Mouse (Mus musculus): ENCODE results near the gene Gm42957.
"Not testable (repeated sequence)": the region's sequence is repeated elsewhere in the genome, so short reads cannot be mapped to it uniquely, and the experiment has no call there.

Gene Gm42957

DNA sequence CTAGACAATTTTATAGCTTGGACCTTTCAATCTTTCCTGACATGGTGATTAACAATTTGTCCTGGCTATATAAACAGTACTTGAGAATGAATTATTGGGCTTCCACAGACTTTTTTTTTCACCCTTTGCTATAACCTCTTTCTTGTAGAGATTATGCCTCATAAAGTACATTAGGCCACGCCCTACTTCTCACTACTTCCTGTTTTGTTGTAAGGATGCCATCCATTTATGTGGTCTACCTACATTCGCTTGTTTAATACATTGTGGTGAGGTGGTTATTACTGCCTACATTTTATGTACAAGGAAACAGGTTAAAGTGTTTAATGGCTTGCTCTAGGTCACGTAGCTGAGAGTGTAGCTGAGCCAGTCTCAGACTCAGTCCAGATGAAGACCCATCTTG lies 39.9 kb downstream of the Gm42957 start:
- DNase-seq (ENCODE audit: low spot score in 2 of 2) = no peak

GRCm38 (mm10) chr3:96675690-96676089 lies 40.4 kb downstream of the Gm42957 start:
- no peak for DNase-seq (ENCODE audit: low spot score in 2 of 2)

GRCm38 (mm10) chr3:96678456-96678855 lies 43.2 kb downstream of the Gm42957 start:
- no peak for DNase-seq (ENCODE audit: low spot score in 2 of 2)

- DNase-seq (ENCODE audit: low spot score in 2 of 2) = no peak
Observed at GRCm38 (mm10) chr3:96679159-96679674, 43.9 kb downstream of the Gm42957 start.

DNA sequence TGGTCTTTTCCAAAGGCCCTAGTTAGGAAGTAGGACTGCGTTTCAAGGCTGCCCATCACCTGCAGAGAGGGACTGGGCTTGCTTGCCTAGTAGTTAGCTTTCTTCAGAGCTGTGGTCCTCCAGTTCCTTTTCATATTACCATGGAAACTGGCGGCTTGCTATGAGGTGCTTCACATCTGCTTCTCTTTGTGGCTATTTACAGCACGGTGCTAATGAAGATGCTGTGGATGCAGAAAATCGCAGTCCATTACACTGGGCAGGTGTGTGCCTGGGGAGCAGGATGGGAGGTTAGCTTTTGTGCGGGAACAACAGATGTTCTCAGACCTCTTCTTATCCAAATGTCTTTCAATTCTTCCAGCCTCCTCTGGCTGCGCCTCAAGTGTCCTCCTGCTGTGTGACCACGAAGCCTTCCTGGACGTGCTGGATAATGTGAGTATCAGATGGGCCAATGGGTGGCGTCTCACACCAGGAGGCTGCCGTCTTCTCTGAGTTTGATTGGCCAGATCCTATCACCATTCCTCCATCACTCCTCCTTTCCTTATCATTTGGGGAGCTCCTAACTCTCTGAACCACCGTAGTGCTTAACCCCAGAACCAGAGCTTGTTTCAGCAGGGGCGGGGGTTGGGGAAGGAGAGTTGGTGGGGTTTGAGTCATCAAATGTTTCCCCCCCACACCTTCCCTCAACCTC lies 45.1 kb downstream of the Gm42957 start:
- no peak for DNase-seq (ENCODE audit: low spot score in 2 of 2)

GRCm38 (mm10) chr3:96683496-96683895 lies 48.2 kb downstream of the Gm42957 start:
- no peak for DNase-seq (ENCODE audit: low spot score in 2 of 2)

DNA sequence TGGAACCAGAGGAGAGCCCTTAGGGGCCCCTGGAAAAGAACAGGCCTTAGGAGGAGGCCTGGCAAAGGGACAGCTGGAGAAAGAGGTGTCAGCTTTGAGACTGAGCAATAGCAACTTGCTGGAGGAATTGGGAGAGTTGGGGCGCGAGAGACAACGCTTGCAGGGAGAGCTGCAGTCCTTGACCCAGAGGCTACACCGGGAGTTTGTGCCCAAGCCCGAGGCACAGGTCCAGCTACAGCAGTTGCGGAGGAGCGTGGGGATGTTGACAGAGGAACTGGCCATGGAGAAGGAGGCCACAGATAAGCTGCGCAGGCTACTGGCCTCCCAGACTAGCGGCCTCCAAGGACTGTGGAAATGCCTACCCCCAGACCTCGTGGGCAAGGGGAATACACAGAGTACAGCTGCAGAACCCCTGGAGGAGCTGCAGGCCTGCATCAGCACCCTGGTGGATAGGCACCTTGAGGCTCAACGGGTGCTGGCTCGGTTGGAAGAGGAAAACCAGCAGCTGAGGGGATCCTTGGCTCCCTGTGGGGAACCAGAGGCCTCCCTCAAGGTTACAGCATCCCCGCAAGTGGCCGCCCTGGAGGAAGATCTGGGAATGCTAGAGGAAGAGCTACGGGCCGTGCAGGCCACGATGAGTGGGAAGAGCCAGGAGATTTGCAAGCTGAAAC lies 49.0 kb downstream of the Gm42957 start:
- no peak for DNase-seq (ENCODE audit: low spot score in 2 of 2)

- DNase-seq (ENCODE audit: low spot score in 2 of 2) = no peak
Observed at GRCm38 (mm10) chr3:96684822-96685156, 49.5 kb downstream of the Gm42957 start.

- not testable (repeated sequence) for DNase-seq (ENCODE audit: low spot score in 2 of 2)
Observed at GRCm38 (mm10) chr3:96686057-96686456, 50.8 kb downstream of the Gm42957 start.

DNA sequence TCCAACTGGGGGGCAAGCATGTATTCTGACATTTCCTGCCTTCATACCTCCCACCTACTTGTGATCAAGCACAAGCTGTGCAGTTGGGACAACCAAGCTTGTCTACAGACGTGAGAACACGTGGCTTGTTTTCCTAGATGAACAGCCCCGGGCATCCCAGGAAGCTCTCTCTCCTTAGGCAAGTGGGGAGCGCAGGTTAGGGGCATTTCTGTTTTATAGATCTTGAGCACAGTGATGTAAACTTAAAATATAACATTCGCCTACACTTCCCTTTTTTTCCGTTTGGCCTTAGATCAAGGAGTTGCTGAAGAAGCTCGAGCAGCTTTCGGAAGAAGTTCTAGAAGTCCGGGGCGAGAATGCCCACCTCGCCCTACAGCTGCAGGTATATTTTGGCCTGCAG lies 53.6 kb downstream of the Gm42957 start:
- no peak for DNase-seq (ENCODE audit: low spot score in 2 of 2)

- no peak for DNase-seq (ENCODE audit: low spot score in 2 of 2)
Observed at GRCm38 (mm10) chr3:96690298-96690697, 55.0 kb downstream of the Gm42957 start.

- peak in 1 of 2 experiments; percentile 36 for DNase-seq (ENCODE audit: low spot score in 2 of 2)
Observed at GRCm38 (mm10) chr3:96692506-96692905, 57.2 kb downstream of the Gm42957 start.

DNA sequence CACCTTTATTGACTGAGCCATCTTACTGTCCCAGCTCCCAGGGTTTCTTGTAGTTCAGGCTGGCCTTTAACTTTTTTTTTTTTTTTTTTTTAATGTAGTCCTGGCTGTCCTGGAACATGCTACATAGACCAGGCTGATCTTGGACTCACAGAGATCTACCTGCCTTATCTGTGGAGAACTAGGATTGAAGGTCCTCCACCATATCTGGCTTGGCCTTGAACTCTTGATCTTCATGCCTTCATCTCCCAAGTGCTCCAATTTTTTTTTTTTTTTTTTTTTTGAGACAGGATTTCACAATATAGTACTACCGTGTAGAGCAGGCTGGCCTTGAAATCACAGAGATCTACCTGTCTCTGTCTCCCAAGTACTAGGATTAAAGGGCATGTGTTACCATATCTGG lies 58.3 kb downstream of the Gm42957 start:
- DNase-seq (ENCODE audit: low spot score in 2 of 2) = no peak

- peak; percentile 46 to 63 for DNase-seq (ENCODE audit: low spot score in 2 of 2)
Observed at GRCm38 (mm10) chr3:96696198-96696765, 61.0 kb downstream of the Gm42957 start, which contains the start of gene Pias3. Gene Pias3 (plus strand): TSS chr3:96696384.

DNA sequence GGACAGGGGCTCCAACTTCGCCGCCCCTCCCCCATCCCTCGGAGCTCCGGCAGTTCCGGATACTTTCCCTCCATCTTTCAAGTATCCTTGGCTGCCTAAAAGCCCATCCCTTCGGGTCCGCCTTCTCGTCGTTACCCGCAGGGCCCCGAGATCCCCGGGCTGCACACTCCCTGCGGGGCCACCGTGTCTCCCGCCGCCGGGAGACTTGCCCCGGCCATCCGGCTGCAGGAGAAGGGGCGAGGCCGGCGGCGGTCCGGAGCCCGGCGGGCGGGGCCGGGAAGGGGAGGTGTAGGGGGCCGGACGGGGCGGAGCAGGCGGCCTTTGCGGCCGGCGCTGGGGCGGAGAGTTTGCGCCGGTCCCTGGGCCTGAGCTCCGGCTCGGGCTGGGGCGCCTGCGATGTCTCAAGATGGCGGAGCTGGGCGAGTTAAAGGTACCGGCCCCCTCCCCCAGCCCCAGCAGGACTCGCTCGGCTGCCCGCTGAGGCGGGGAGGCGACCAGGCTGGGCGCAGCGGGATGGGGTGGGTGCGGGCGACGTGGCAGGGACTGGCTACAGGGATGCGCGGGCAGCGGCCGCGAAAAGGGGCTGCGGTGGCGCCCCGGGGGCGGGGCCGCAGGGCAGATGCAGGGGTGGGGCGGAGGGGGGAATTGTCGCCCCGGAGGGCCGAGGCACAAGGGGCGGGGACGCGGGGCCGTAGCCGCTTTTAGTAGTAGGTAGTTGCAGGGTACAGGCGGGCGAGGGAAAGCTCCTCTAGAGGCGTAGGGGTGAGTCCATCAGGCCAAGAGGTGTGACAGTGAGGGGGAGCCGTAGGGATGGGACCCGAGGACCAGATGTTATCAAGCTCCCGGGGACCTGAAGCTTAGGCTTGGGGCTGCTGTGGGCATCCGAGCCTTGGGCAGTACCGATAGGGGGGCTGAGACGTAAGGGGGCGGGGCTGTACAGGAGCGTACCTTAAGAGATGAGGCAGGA lies 61.8 kb downstream of the Gm42957 start:
- peak; percentile 74 to 84 for DNase-seq (ENCODE audit: low spot score in 2 of 2)

GRCm38 (mm10) chr3:96698993-96699690 lies 63.9 kb downstream of the Gm42957 start:
- no peak for DNase-seq (ENCODE audit: low spot score in 2 of 2)

- no peak for DNase-seq (ENCODE audit: low spot score in 2 of 2)
Observed at GRCm38 (mm10) chr3:96700376-96700775, 65.1 kb downstream of the Gm42957 start.

- DNase-seq (ENCODE audit: low spot score in 2 of 2) = no peak
Observed at GRCm38 (mm10) chr3:96701003-96701402, 65.7 kb downstream of the Gm42957 start.

Measured in cerebellum, postnatal 4 days (tissue).